Mouse (Mus musculus) monocyte, adult 59 days (primary cell): ENCODE results near the gene Thap8. TPM values are rescaled to one million over a fixed set of nuclear protein-coding genes. Genes with fewer than 3 reads are reported as not detected.

Source experiments
- total RNA-seq, 2 experiments: library from RNA; stranded (reverse); gene quantifications; one replicate each; pipeline ENCODE4 v1.2.4; 2023

Thap8 gene
- total RNA-seq = 1 to 10 TPM in 1 of 2 experiments, under 1 TPM in 1; 0.73 to 2.0 TPM

GRCm38 (mm10) chr7:30279951-30280669, at the start of gene Thap8, which contains the start of gene Wdr62:
Thap8 (plus strand) TSS chr7:30280094.
Wdr62 (minus strand) TSS chr7:30280419.

GRCm38 (mm10) chr7:30231669-30232454, 48.0 kb upstream of the Thap8 start, which contains the start of the genes Polr2i and Tbcb:
Polr2i (plus strand) TSS chr7:30231948.
Tbcb (minus strand) TSS chr7:30232272.

GRCm38 (mm10) chr7:30235625-30236024, 44.3 kb upstream of the Thap8 start, which contains the start of gene Ovol3:
Ovol3 (minus strand) TSS chr7:30235725.

GRCm38 (mm10) chr7:30291215-30292131, 11.6 kb downstream of the Thap8 start, which contains the start of gene Clip3:
Clip3 (plus strand) TSS chr7:30291728.

GRCm38 (mm10) chr7:30308076-30309005, 28.4 kb downstream of the Thap8 start, which contains the start of gene Alkbh6:
Alkbh6 (plus strand) TSS chr7:30308717.

GRCm38 (mm10) chr7:30314721-30315155, 34.8 kb downstream of the Thap8 start, which contains the start of gene Syne4:
Syne4 (plus strand) TSS chr7:30314807.

GRCm38 (mm10) chr7:30321539-30322284, 41.8 kb downstream of the Thap8 start, which contains the start of gene E130208F15Rik:
E130208F15Rik (plus strand) TSS chr7:30321740.

GRCm38 (mm10) chr7:30323795-30324194, 43.9 kb downstream of the Thap8 start, which contains the start of gene Sdhaf1:
Sdhaf1 (minus strand) TSS chr7:30323895.

Other genes with a start within 250 kb of the Thap8 start
- gene Zfp14, start 228.7 kb upstream of the Thap8 start, total RNA-seq = 1 to 10 TPM in 1 of 2 experiments, under 1 TPM in 1; 0.61 to 2.1 TPM
- 1 to 10 TPM in 1 of 2 experiments, under 1 TPM in 1; 0.82 to 1.2 TPM for gene Zfp82, start 207.2 kb upstream of the Thap8 start, total RNA-seq
- not detected for gene Gm26920, start 189.7 kb upstream of the Thap8 start, total RNA-seq
- 1 to 10 TPM; 2.5 to 3.2 TPM for gene Zfp566, start 189.6 kb upstream of the Thap8 start, total RNA-seq
- 10 to 100 TPM; 14.7 to 16.2 TPM for gene Zfp260, start 185.3 kb upstream of the Thap8 start, total RNA-seq
- 1 to 10 TPM; 2.7 to 5.0 TPM for gene Zfp382, start 158.2 kb upstream of the Thap8 start, total RNA-seq
- 10 to 100 TPM; 23.9 to 24.1 TPM for gene Zfp146, start 110.3 kb upstream of the Thap8 start, total RNA-seq
- gene Cox7a1, start 96.0 kb upstream of the Thap8 start, total RNA-seq = 1 to 10 TPM in 1 of 2 experiments, not detected in 1; 1.5 TPM
- gene Capns1, start 81.3 kb upstream of the Thap8 start, total RNA-seq = 100 to 1,000 TPM; 298 to 315 TPM
- 10 to 100 TPM; 47.9 to 57.5 TPM for gene Polr2i, start 48.1 kb upstream of the Thap8 start, total RNA-seq
- gene Tbcb, start 47.8 kb upstream of the Thap8 start, total RNA-seq = 10 to 100 TPM; 39.7 to 59.4 TPM
- not detected for gene Ovol3, start 44.4 kb upstream of the Thap8 start, total RNA-seq
- gene Wdr62, start 325 bp downstream of the Thap8 start, total RNA-seq = 10 to 100 TPM; 16.7 to 20.0 TPM
- under 1 TPM in 1 of 2 experiments, not detected in 1; 0.21 TPM for gene Clip3, start 11.6 kb downstream of the Thap8 start, total RNA-seq
- gene Alkbh6, start 28.6 kb downstream of the Thap8 start, total RNA-seq = 10 to 100 TPM; 30.8 to 31.4 TPM
- 1 to 10 TPM; 1.9 to 3.4 TPM for gene Syne4, start 34.7 kb downstream of the Thap8 start, total RNA-seq
- 1 to 10 TPM; 3.8 to 4.6 TPM for gene E130208F15Rik, start 41.6 kb downstream of the Thap8 start, total RNA-seq
- 10 to 100 TPM; 15.3 to 15.4 TPM for gene Sdhaf1, start 43.8 kb downstream of the Thap8 start, total RNA-seq
- under 1 TPM in 1 of 2 experiments, not detected in 1; 0.21 TPM for gene Lrfn3, start 82.7 kb downstream of the Thap8 start, total RNA-seq
- gene Tyrobp, start 133.7 kb downstream of the Thap8 start, total RNA-seq = 1,000 to 10,000 TPM; 2,439 to 2,603 TPM
- 10 to 100 TPM; 45.6 to 46.9 TPM for gene Hcst, start 139.8 kb downstream of the Thap8 start, total RNA-seq
- 100 to 1,000 TPM; 116 to 140 TPM for gene Nfkbid, start 141.6 kb downstream of the Thap8 start, total RNA-seq
- 1 to 10 TPM in 1 of 2 experiments, under 1 TPM in 1; 0.81 to 1.6 TPM for gene Aplp1, start 165.4 kb downstream of the Thap8 start, total RNA-seq
- not detected for gene Kirrel2, start 177.6 kb downstream of the Thap8 start, total RNA-seq
- gene Nphs1, start 178.2 kb downstream of the Thap8 start, total RNA-seq = not detected
- not detected for gene Prodh2, start 213.5 kb downstream of the Thap8 start, total RNA-seq